Mouse (Mus musculus): Measurements from ENCODE around the gene Ace2. TPM values are rescaled to one million over a fixed set of nuclear protein-coding genes. Genes with fewer than 3 reads are reported as not detected.
A peak's percentile ranks its signal among the peaks of the same experiment; 100 is the strongest.

Ace2 gene
- polyA plus RNA-seq, 1 experiment from 2014 or later, result 0.51 TPM

DNA sequence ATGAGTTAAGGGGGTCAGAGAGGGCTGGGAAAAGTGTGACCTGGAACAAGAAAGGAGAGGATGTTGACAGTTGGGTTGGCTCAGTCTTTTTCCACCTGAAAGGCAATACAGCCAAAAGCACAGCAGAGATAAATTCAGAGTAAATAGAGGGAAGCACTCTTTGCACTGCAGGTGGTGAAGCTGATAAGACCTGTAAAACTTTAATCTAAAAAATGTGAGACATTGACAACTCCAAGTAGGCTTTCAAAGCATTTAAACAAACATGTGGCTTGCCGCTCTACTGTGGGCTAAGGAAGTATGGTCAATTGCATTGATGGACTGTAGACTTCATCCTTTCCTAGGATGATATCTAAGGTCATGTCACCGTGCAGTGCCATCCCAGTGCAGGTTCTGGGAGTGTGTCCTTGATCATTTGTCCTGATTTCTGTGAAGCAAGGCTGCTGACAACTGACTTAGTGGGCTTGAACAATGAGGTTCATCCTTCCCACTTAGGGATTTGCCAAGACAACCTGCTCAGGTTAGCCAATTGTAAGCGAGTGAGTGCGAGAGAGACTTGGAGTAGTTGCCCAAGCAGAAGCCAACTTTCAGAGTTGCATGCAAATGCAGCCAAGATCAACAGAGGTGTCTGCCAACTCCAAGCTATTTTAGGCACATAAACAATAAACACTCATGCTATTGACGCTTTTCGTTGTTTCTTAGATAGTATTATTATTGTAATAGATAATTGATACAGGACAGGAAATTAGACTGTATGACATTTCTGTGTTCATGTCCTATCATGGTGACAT is 6.5 kb downstream of the Ace2 start:
- Histone ChIP-seq H3K36me3 (no peaks in the 10 kb centered on the region), H3K4me3 (no peak overlapping the region), H3K27ac (no peak overlapping the region), H3K4me1 (replicated peaks) (no peaks in the 10 kb centered on the region), H3K9me3 (no peaks in the 10 kb centered on the region), H3K27me3 (ENCODE audit: insufficient read depth, poor library complexity, severe bottlenecking) (peaks cover 49% of the 10 kb centered on the region)
- no peak for DNase-seq (ENCODE audit: low spot score)
- 88% methylated on average over 6 of the region's 6 CpGs for WGBS

- Histone ChIP-seq H3K36me3 (no peaks in the 10 kb centered on the region), H3K4me1 (replicated peaks) (no peaks in the 10 kb centered on the region), H3K4me3 (no peak overlapping the region), H3K27ac (no peak overlapping the region), H3K27me3 (ENCODE audit: insufficient read depth, poor library complexity, severe bottlenecking) (peaks cover 40% of the 10 kb centered on the region), H3K9me3 (no peaks in the 10 kb centered on the region)
- DNase-seq (ENCODE audit: low spot score), result no peak
- WGBS, result 80% methylated on average over 2 of the region's 2 CpGs
These were observed 13.6 kb downstream of the Ace2 start for GRCm38 (mm10) chrX:164152703-164153102.

GRCm38 (mm10) chrX:164153606-164154005 is 14.5 kb downstream of the Ace2 start:
- no peaks in the 10 kb centered on the region for H3K9me3 ChIP-seq
- no peak overlapping the region for H3K27ac ChIP-seq
- H3K36me3 ChIP-seq, result no peaks in the 10 kb centered on the region
- H3K27me3 ChIP-seq (ENCODE audit: insufficient read depth, poor library complexity, severe bottlenecking), result peaks cover 36% of the 10 kb centered on the region
- DNase-seq (ENCODE audit: low spot score), result no peak
- H3K4me1 ChIP-seq (replicated peaks), result no peaks in the 10 kb centered on the region
- H3K4me3 ChIP-seq, result no peak overlapping the region

DNA sequence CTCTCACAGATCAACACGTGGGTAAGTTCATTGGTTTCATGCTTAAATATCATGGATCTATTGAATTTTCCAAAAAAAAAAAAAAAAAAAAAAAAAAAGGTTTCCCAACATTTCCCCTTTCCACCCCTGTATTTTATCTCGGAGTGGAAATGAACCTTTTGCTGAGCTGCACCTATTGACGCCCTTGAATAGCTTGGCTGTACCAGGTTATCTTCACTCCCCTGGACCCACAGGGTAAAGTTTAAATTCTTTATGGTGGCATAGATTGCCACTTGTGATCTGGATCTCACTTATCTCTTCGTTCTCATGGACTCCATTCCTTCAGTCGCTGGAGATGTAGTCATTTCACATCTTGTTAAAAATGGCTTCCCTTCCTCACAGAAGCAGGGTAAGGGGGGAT is 15.5 kb downstream of the Ace2 start:
- no peaks in the 10 kb centered on the region for H3K9me3 ChIP-seq

GRCm38 (mm10) chrX:164164681-164165080 is 25.5 kb downstream of the Ace2 start:
- no peaks in the 10 kb centered on the region for H3K9me3 ChIP-seq
- H3K4me1 ChIP-seq (replicated peaks), result no peaks in the 10 kb centered on the region
- DNase-seq (ENCODE audit: low spot score), result no peak
- no peak overlapping the region for H3K27ac ChIP-seq
- no peaks in the 10 kb centered on the region for H3K36me3 ChIP-seq
- WGBS, result 81% methylated on average over 1 of the region's 1 CpGs
- H3K4me3 ChIP-seq, result no peak overlapping the region
- H3K27me3 ChIP-seq (ENCODE audit: insufficient read depth, poor library complexity, severe bottlenecking), result peaks cover 45% of the 10 kb centered on the region

More for the DNA sequence above, 15.5 kb downstream of the Ace2 start:
- no peak overlapping the region for H3K27ac ChIP-seq
- no peaks in the 10 kb centered on the region for H3K4me1 ChIP-seq (replicated peaks)
- WGBS, result 85% methylated on average over 5 of the region's 5 CpGs
- H3K27me3 ChIP-seq (ENCODE audit: insufficient read depth, poor library complexity, severe bottlenecking), result peaks cover 35% of the 10 kb centered on the region
- no peak overlapping the region for H3K4me3 ChIP-seq
- DNase-seq (ENCODE audit: low spot score), result no peak
- H3K36me3 ChIP-seq, result no peaks in the 10 kb centered on the region

DNA sequence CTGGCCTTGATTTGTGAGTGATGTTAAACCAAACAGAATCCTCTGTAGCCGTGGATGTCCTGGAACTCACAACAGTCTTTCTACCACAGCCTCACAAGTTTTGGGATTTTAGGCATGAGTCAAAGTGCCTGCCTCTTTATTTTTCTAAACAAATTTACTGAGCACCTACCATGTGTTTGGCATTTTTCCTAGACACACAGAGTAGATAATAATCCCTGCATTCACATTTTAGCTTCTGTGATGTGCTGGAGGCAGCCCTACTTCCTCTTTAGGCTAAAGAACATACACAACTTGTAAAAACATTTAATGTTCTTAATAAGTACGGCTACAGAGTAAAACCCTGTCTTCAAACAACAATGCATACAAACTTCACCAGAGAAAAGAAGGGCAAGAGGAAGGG is 31.9 kb downstream of the Ace2 start:
- no peak for DNase-seq (ENCODE audit: low spot score)
- no peaks in the 10 kb centered on the region for H3K9me3 ChIP-seq
- 82% methylated on average over 2 of the region's 2 CpGs for WGBS
- H3K27me3 ChIP-seq (ENCODE audit: insufficient read depth, poor library complexity, severe bottlenecking), result peaks cover 56% of the 10 kb centered on the region
- H3K4me1 ChIP-seq (replicated peaks), result no peaks in the 10 kb centered on the region
- H3K4me3 ChIP-seq, result no peak overlapping the region
- H3K27ac ChIP-seq, result no peak overlapping the region
- no peaks in the 10 kb centered on the region for H3K36me3 ChIP-seq

GRCm38 (mm10) chrX:164173880-164174279 is 34.7 kb downstream of the Ace2 start:
- H3K36me3 ChIP-seq, result no peaks in the 10 kb centered on the region
- H3K4me1 ChIP-seq (replicated peaks), result no peaks in the 10 kb centered on the region
- peaks cover 61% of the 10 kb centered on the region for H3K27me3 ChIP-seq (ENCODE audit: insufficient read depth, poor library complexity, severe bottlenecking)
- H3K27ac ChIP-seq, result no peak overlapping the region
- H3K9me3 ChIP-seq, result no peaks in the 10 kb centered on the region
- WGBS, result 95% methylated on average over 4 of the region's 4 CpGs
- no peak overlapping the region for H3K4me3 ChIP-seq
- no peak for DNase-seq (ENCODE audit: low spot score)

DNA sequence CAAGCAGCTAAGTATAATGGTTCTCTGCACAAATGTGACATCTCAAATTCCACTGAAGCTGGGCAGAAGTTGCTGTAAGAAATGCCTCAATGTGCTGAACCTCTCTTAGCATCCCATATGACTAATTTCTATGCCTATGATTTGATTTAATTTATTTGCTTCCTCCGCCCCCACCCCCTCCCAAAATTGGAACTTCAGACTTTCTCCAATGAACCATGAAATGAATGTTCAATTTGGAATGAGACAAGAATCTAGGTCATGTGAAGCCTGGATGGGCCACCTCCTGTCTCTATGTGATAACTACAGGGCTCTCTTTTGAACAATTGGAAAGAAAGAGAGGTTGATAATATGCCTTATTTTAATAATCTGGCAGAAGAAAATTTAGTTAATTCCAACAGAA is 36.2 kb downstream of the Ace2 start:
- WGBS, result 85% methylated on average over 1 of the region's 1 CpGs
- no peak for DNase-seq (ENCODE audit: low spot score)
- Histone ChIP-seq H3K4me3 (no peak overlapping the region), H3K9me3 (no peaks in the 10 kb centered on the region), H3K27me3 (ENCODE audit: insufficient read depth, poor library complexity, severe bottlenecking) (peaks cover 54% of the 10 kb centered on the region), H3K4me1 (replicated peaks) (no peaks in the 10 kb centered on the region), H3K36me3 (no peaks in the 10 kb centered on the region), H3K27ac (no peak overlapping the region)

DNA sequence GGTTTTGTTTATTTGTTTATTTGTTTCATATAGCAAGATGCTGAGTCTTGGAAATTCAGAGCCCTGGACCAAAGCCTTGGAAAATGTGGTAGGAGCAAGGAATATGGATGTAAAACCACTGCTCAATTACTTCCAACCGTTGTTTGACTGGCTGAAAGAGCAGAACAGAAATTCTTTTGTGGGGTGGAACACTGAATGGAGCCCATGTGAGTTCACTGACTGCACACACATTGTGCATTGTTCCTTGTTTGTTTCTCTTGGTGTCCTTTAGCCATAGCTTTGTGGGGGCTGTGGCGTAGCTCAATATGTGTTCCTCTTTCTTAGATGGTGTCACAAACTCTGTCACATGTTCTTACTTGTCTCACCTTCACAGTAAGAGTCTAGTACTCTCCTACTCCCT is 36.6 kb downstream of the Ace2 start:
- no peak for DNase-seq (ENCODE audit: low spot score)

DNA sequence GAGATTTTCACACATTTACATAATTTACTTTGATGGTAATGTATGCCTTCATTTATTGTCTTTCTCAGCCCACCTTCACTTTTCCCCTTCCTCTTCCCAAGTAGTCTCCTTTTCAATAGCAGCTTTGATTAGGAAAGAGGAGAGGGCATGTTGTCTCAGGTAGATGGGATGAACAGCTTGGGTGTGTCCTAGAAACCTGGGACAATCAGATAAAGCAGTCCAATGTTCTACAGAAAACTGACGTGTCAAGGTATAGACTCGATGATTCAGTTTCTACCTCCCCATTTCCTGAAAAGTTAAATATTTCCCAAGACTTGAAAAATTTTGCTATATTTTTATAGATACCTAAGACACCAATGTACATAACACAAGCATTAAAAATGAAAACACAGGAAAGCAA is 39.7 kb downstream of the Ace2 start:
- Histone ChIP-seq H3K27me3 (ENCODE audit: insufficient read depth, poor library complexity, severe bottlenecking) (peaks cover 51% of the 10 kb centered on the region), H3K36me3 (no peaks in the 10 kb centered on the region), H3K4me3 (no peak overlapping the region), H3K9me3 (no peaks in the 10 kb centered on the region), H3K4me1 (replicated peaks) (no peaks in the 10 kb centered on the region), H3K27ac (no peak overlapping the region)
- DNase-seq (ENCODE audit: low spot score), result no peak
- 85% methylated on average over 2 of the region's 2 CpGs for WGBS

More for the DNA sequence above, 36.6 kb downstream of the Ace2 start:
- H3K36me3 ChIP-seq, result no peaks in the 10 kb centered on the region
- H3K27me3 ChIP-seq (ENCODE audit: insufficient read depth, poor library complexity, severe bottlenecking), result peaks cover 54% of the 10 kb centered on the region
- H3K4me1 ChIP-seq (replicated peaks), result no peaks in the 10 kb centered on the region
- H3K27ac ChIP-seq, result no peak overlapping the region
- WGBS, result 59% methylated on average over 2 of the region's 2 CpGs
- no peaks in the 10 kb centered on the region for H3K9me3 ChIP-seq
- no peak overlapping the region for H3K4me3 ChIP-seq

- H3K9me3 ChIP-seq, result no peaks in the 10 kb centered on the region
- peaks cover 42% of the 10 kb centered on the region for H3K27me3 ChIP-seq (ENCODE audit: insufficient read depth, poor library complexity, severe bottlenecking)
- H3K36me3 ChIP-seq, result no peaks in the 10 kb centered on the region
- no peak overlapping the region for H3K4me3 ChIP-seq
- no peaks in the 10 kb centered on the region for H3K4me1 ChIP-seq (replicated peaks)
- WGBS, result 16% methylated on average over 3 of the region's 3 CpGs
- peak; percentile 12 for DNase-seq (ENCODE audit: low spot score)
- no peak overlapping the region for H3K27ac ChIP-seq
These were observed 40.6 kb downstream of the Ace2 start for GRCm38 (mm10) chrX:164179746-164180145.

DNA sequence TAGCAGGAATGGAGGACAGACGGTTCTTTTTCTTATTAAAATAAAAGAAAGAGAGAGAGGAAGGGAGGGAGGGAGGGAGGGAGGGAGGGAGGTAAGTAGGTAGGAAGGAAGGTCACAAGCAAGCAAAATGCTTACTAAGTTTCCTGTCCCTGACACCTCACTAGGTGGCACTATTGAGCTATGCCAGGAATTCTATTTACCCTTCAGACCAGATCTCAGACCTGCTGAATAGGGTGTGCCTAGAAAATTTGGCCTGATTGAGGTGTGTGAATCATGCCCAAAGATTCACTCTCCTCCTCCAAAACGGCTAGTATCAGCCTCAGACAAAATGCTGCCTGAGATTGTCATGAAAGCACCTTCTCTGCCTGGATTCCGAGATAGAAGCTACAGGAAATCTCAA is 44.7 kb downstream of the Ace2 start:
- Histone ChIP-seq H3K4me3 (no peak overlapping the region), H3K4me1 (replicated peaks) (no peaks in the 10 kb centered on the region), H3K36me3 (no peaks in the 10 kb centered on the region), H3K9me3 (no peaks in the 10 kb centered on the region), H3K27me3 (ENCODE audit: insufficient read depth, poor library complexity, severe bottlenecking) (peaks cover 22% of the 10 kb centered on the region; the same call in 1 of the 2 replicates), H3K27ac (no peak overlapping the region)
- peak; percentile 8 for DNase-seq (ENCODE audit: low spot score)
- WGBS, result 44% methylated on average over 3 of the region's 3 CpGs

DNA sequence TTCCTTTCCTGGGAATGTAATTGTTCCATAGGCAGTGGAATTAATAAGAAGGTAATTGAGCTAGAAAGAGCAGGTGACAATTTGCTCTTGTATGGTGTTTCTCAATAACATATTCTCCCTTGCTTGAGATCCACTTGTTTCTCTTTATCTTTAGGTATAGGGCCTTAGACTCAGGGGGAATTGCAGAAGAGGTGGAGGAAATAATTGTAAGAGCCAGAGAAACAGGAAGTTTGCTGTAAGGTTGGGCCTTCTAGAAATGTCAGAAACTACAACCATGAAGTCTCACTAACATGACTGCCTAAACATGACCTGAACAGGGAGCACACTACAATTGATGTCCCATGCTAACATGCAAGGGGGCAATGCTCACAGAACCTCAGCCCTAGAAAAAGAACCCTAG is 50.7 kb downstream of the Ace2 start:
- no peaks in the 10 kb centered on the region for H3K4me1 ChIP-seq (replicated peaks)
- no peak overlapping the region for H3K27ac ChIP-seq
- DNase-seq (ENCODE audit: low spot score), result no peak
- no peak overlapping the region for H3K4me3 ChIP-seq
- peaks cover 15% of the 10 kb centered on the region; the same call in 1 of the 2 replicates for H3K27me3 ChIP-seq (ENCODE audit: insufficient read depth, poor library complexity, severe bottlenecking)
- H3K9me3 ChIP-seq, result no peaks in the 10 kb centered on the region
- H3K36me3 ChIP-seq, result no peaks in the 10 kb centered on the region

GRCm38 (mm10) chrX:164197679-164198078 is 58.5 kb downstream of the Ace2 start:
- H3K4me1 ChIP-seq (replicated peaks), result no peaks in the 10 kb centered on the region
- H3K4me3 ChIP-seq, result no peak overlapping the region
- no peaks in the 10 kb centered on the region for H3K9me3 ChIP-seq
- no peaks in the 10 kb centered on the region for H3K36me3 ChIP-seq
- no peak for DNase-seq (ENCODE audit: low spot score)
- H3K27ac ChIP-seq, result no peak overlapping the region
- 95% methylated on average over 2 of the region's 2 CpGs for WGBS
- peaks cover 8% of the 10 kb centered on the region for H3K27me3 ChIP-seq (ENCODE audit: insufficient read depth, poor library complexity, severe bottlenecking)
